Mouse (Mus musculus) midbrain, embryonic 12.5 days (tissue): ENCODE results near the gene Zfp423. TPM values are rescaled to one million over a fixed set of nuclear protein-coding genes. Genes with fewer than 3 reads are reported as not detected.
A peak's percentile ranks its signal among the peaks of the same experiment; 100 is the strongest.

Experiments used
- ATAC-seq: fragments of 200-750 bp; cut with Nextera tagmentation; 2 replicates; pipeline ENCODE4 v1.8.0; 2017; ENCODE audit warnings: low read depth, moderate TSS enrichment, moderate library complexity; ENCODE audit not compliant: low FRiP score
- H3K27ac ChIP-seq: fragments of 300-500 bp; sonication (generic); replicated peaks from 2 replicates; pipeline ENCODE4 v1.5.1; 2016; ENCODE audit warnings: mild to moderate bottlenecking
- H3K27me3 ChIP-seq: fragments of 300-500 bp; sonication (generic); 2 replicates; pipeline ENCODE4 v1.6.1; 2016; ENCODE audit warnings: mild to moderate bottlenecking
- H3K36me3 ChIP-seq: fragments of 300-500 bp; sonication (generic); 2 replicates; pipeline ENCODE4 v1.6.1; 2016
- H3K4me1 ChIP-seq: fragments of 300-500 bp; sonication (generic); 2 replicates; pipeline ENCODE4 v1.6.1; 2016
- H3K4me2 ChIP-seq: fragments of 300-500 bp; sonication (generic); replicated peaks from 2 replicates; pipeline ENCODE4 v1.6.1; 2016; ENCODE audit warnings: mild to moderate bottlenecking, moderate library complexity
- H3K4me3 ChIP-seq: fragments of 300-500 bp; sonication (generic); 2 replicates; pipeline ENCODE4 v1.5.1; 2016; ENCODE audit warnings: mild to moderate bottlenecking
- H3K9ac ChIP-seq: fragments of 300-500 bp; sonication (generic); replicated peaks from 2 replicates; pipeline ENCODE4 v1.6.1; 2016; ENCODE audit warnings: mild to moderate bottlenecking, moderate library complexity
- H3K9me3 ChIP-seq: fragments of 300-500 bp; sonication (generic); 2 replicates; pipeline ENCODE4 v1.6.1; 2016; ENCODE audit warnings: mild to moderate bottlenecking
- WGBS: fragments of 180-500 bp; shearing (Covaris S2); methylation state at CpG from one replicate; pipeline ENCODE4 v1.1.7; 2016; 5-methylcytosine and 5-hydroxymethylcytosine counted together
- polyA plus RNA-seq: library from polyadenylated mRNA; unstranded; fragments of >200 nt; fragmentation: Nextera tagmentation; extraction: Ambion mirVana; gene quantifications from 2 replicates; pipeline ENCODE4 v1.2.1, GENCODE M21; 2016

Zfp423 gene
- polyA plus RNA-seq, 1 experiment from 2014 or later, result 47.9 TPM

- H3K9ac ChIP-seq, result no peak overlapping the region
- no peak overlapping the region for H3K4me2 ChIP-seq
- no peak for ATAC-seq
- H3K36me3 ChIP-seq, result no peaks in the 10 kb centered on the region
- H3K27ac ChIP-seq, result peak overlapping the region; percentile 27; the same call in 1 of the 2 replicates
- H3K4me3 ChIP-seq, result no peak overlapping the region
- H3K9me3 ChIP-seq, result no peaks in the 10 kb centered on the region
- H3K4me1 ChIP-seq, result peaks cover 17% of the 10 kb centered on the region; the same call in 1 of the 2 replicates
- H3K27me3 ChIP-seq, result no peaks in the 10 kb centered on the region
- 48% methylated on average over 6 of the region's 6 CpGs for WGBS
Observed at GRCm38 (mm10) chr8:87645371-87645770, 314.0 kb downstream of the Zfp423 start.

- Histone ChIP-seq H3K27me3 (peaks cover 4% of the 10 kb centered on the region; the same call in 1 of the 2 replicates), H3K27ac (no peak overlapping the region), H3K9me3 (no peaks in the 10 kb centered on the region), H3K4me2 (no peak overlapping the region), H3K36me3 (no peaks in the 10 kb centered on the region), H3K4me3 (no peak overlapping the region), H3K4me1 (peaks cover 14% of the 10 kb centered on the region; the same call in 1 of the 2 replicates), H3K9ac (no peak overlapping the region)
- WGBS, result 42% methylated on average over 3 of the region's 3 CpGs
- no peak for ATAC-seq
Observed at GRCm38 (mm10) chr8:87640930-87641329, 318.5 kb downstream of the Zfp423 start.

- ATAC-seq, result no peak
Observed at GRCm38 (mm10) chr8:87636226-87636742, 323.1 kb downstream of the Zfp423 start.

GRCm38 (mm10) chr8:87631776-87632175 is 327.6 kb downstream of the Zfp423 start:
- WGBS, result 86% methylated on average over 7 of the region's 7 CpGs
- H3K4me3 ChIP-seq, result no peak overlapping the region
- H3K4me2 ChIP-seq, result no peak overlapping the region
- no peaks in the 10 kb centered on the region for H3K4me1 ChIP-seq
- no peak overlapping the region for H3K9ac ChIP-seq
- no peak overlapping the region for H3K27ac ChIP-seq
- no peaks in the 10 kb centered on the region for H3K27me3 ChIP-seq
- ATAC-seq, result no peak
- no peaks in the 10 kb centered on the region for H3K36me3 ChIP-seq
- H3K9me3 ChIP-seq, result no peaks in the 10 kb centered on the region

More at GRCm38 (mm10) chr8:87636226-87636742, 323.1 kb downstream of the Zfp423 start:
- no peaks in the 10 kb centered on the region for H3K4me1 ChIP-seq
- H3K4me2 ChIP-seq, result no peak overlapping the region
- H3K27ac ChIP-seq, result no peak overlapping the region
- H3K36me3 ChIP-seq, result no peaks in the 10 kb centered on the region
- WGBS, result 85% methylated on average over 11 of the region's 11 CpGs
- H3K4me3 ChIP-seq, result no peak overlapping the region
- H3K27me3 ChIP-seq, result peaks cover 4% of the 10 kb centered on the region; the same call in 1 of the 2 replicates
- no peaks in the 10 kb centered on the region for H3K9me3 ChIP-seq
- no peak overlapping the region for H3K9ac ChIP-seq

- H3K27ac ChIP-seq, result no peak overlapping the region
- no peaks in the 10 kb centered on the region for H3K27me3 ChIP-seq
Observed at GRCm38 (mm10) chr8:87629656-87630055, 329.7 kb downstream of the Zfp423 start.

GRCm38 (mm10) chr8:87621181-87621580 is 338.2 kb downstream of the Zfp423 start:
- ATAC-seq, result no peak
- Histone ChIP-seq H3K4me3 (no peak overlapping the region), H3K36me3 (no peaks in the 10 kb centered on the region), H3K4me2 (no peak overlapping the region), H3K27me3 (no peaks in the 10 kb centered on the region), H3K9me3 (no peaks in the 10 kb centered on the region), H3K9ac (no peak overlapping the region), H3K4me1 (0 out of 2 replicates have a peak, but pooled peaks cover 3% of the 10 kb centered on the region), H3K27ac (no peak overlapping the region)
- WGBS, result 92% methylated on average over 12 of the region's 12 CpGs

More at GRCm38 (mm10) chr8:87629656-87630055, 329.7 kb downstream of the Zfp423 start:
- Histone ChIP-seq H3K4me1 (no peaks in the 10 kb centered on the region), H3K4me2 (no peak overlapping the region), H3K36me3 (no peaks in the 10 kb centered on the region), H3K9me3 (no peaks in the 10 kb centered on the region), H3K4me3 (no peak overlapping the region), H3K9ac (no peak overlapping the region)
- 46% methylated on average over 6 of the region's 6 CpGs for WGBS
- no peak for ATAC-seq

- Histone ChIP-seq H3K36me3 (no peaks in the 10 kb centered on the region), H3K4me3 (no peak overlapping the region), H3K4me1 (peaks cover 7% of the 10 kb centered on the region; the same call in 1 of the 2 replicates), H3K27me3 (no peaks in the 10 kb centered on the region), H3K9me3 (no peaks in the 10 kb centered on the region), H3K4me2 (no peak overlapping the region), H3K27ac (no peak overlapping the region), H3K9ac (no peak overlapping the region)
- ATAC-seq, result no peak
- 80% methylated on average over 6 of the region's 6 CpGs for WGBS
Observed at GRCm38 (mm10) chr8:87620225-87620624, 339.2 kb downstream of the Zfp423 start.

GRCm38 (mm10) chr8:87619529-87619928 is 339.9 kb downstream of the Zfp423 start:
- no peaks in the 10 kb centered on the region for H3K9me3 ChIP-seq
- no peak overlapping the region for H3K4me2 ChIP-seq
- WGBS, result 76% methylated on average over 2 of the region's 2 CpGs
- no peaks in the 10 kb centered on the region for H3K27me3 ChIP-seq
- no peak overlapping the region for H3K9ac ChIP-seq
- H3K27ac ChIP-seq, result no peak overlapping the region
- H3K4me1 ChIP-seq, result peaks cover 8% of the 10 kb centered on the region; the same call in 1 of the 2 replicates
- H3K36me3 ChIP-seq, result no peaks in the 10 kb centered on the region
- H3K4me3 ChIP-seq, result no peak overlapping the region
- no peak for ATAC-seq

GRCm38 (mm10) chr8:87619118-87619517 is 340.3 kb downstream of the Zfp423 start:
- ATAC-seq, result no peak
- Histone ChIP-seq H3K9ac (no peak overlapping the region), H3K27me3 (no peaks in the 10 kb centered on the region), H3K27ac (no peak overlapping the region), H3K9me3 (no peaks in the 10 kb centered on the region), H3K4me3 (no peak overlapping the region), H3K4me2 (no peak overlapping the region), H3K4me1 (peaks cover 8% of the 10 kb centered on the region; the same call in 1 of the 2 replicates), H3K36me3 (no peaks in the 10 kb centered on the region)
- WGBS, result 63% methylated on average over 7 of the region's 7 CpGs

- no peak overlapping the region for H3K4me2 ChIP-seq
- ATAC-seq, result no peak
- H3K27me3 ChIP-seq, result no peaks in the 10 kb centered on the region
- WGBS, result 100% methylated on average over 1 of the region's 1 CpGs
- H3K9ac ChIP-seq, result no peak overlapping the region
- H3K9me3 ChIP-seq, result no peaks in the 10 kb centered on the region
- no peak overlapping the region for H3K27ac ChIP-seq
- H3K4me3 ChIP-seq, result no peak overlapping the region
- H3K4me1 ChIP-seq, result peaks cover 5% of the 10 kb centered on the region; the same call in 1 of the 2 replicates
- H3K36me3 ChIP-seq, result no peaks in the 10 kb centered on the region
Observed at GRCm38 (mm10) chr8:87613701-87614100, 345.7 kb downstream of the Zfp423 start.
